Mouse (Mus musculus) hindbrain, embryonic 12.5 days (tissue): ENCODE measurements around the gene Rai14. TPM values are rescaled to one million over a fixed set of nuclear protein-coding genes. Genes with fewer than 3 reads are reported as not detected.

Experiments used
- ATAC-seq: fragments of 200-750 bp; cut with Nextera tagmentation; 2 replicates; pipeline ENCODE4 v1.8.0; 2017; ENCODE audit warnings: moderate TSS enrichment; ENCODE audit not compliant: low FRiP score
- H3K27ac ChIP-seq: fragments of 300-500 bp; sonication (generic); 2 replicates; pipeline ENCODE4 v1.5.1; 2016; ENCODE audit warnings: mild to moderate bottlenecking
- H3K27me3 ChIP-seq: fragments of 300-500 bp; sonication (generic); 2 replicates; pipeline ENCODE4 v1.6.1; 2016; ENCODE audit warnings: mild to moderate bottlenecking
- H3K36me3 ChIP-seq: fragments of 300-500 bp; sonication (generic); 2 replicates; pipeline ENCODE4 v1.6.1; 2016; ENCODE audit warnings: mild to moderate bottlenecking
- H3K4me1 ChIP-seq: fragments of 300-500 bp; sonication (generic); 2 replicates; pipeline ENCODE4 v1.6.1; 2016
- H3K4me2 ChIP-seq: fragments of 300-500 bp; sonication (generic); replicated peaks from 2 replicates; pipeline ENCODE4 v1.6.1; 2016; ENCODE audit warnings: mild to moderate bottlenecking
- H3K4me3 ChIP-seq: fragments of 300-500 bp; sonication (generic); 2 replicates; pipeline ENCODE4 v1.5.1; 2016; ENCODE audit warnings: mild to moderate bottlenecking
- H3K9ac ChIP-seq: fragments of 300-500 bp; sonication (generic); 2 replicates; pipeline ENCODE4 v1.6.1; 2016; ENCODE audit warnings: mild to moderate bottlenecking, moderate library complexity
- H3K9me3 ChIP-seq: fragments of 300-500 bp; sonication (generic); replicated peaks from 2 replicates; pipeline ENCODE4 v1.6.1; 2016; ENCODE audit warnings: mild to moderate bottlenecking
- WGBS: fragments of 180-500 bp; shearing (Covaris S2); methylation state at CpG from one replicate; pipeline ENCODE4 v1.1.7; 2016; 5-methylcytosine and 5-hydroxymethylcytosine counted together
- polyA plus RNA-seq: library from polyadenylated mRNA; unstranded; fragments of >200 nt; fragmentation: Nextera tagmentation; extraction: Ambion mirVana; gene quantifications from 2 replicates; pipeline ENCODE4 v1.2.1, GENCODE M21; 2016

Gene Rai14
- polyA plus RNA-seq, 1 experiment from 2014 or later: 64.9 TPM

DNA sequence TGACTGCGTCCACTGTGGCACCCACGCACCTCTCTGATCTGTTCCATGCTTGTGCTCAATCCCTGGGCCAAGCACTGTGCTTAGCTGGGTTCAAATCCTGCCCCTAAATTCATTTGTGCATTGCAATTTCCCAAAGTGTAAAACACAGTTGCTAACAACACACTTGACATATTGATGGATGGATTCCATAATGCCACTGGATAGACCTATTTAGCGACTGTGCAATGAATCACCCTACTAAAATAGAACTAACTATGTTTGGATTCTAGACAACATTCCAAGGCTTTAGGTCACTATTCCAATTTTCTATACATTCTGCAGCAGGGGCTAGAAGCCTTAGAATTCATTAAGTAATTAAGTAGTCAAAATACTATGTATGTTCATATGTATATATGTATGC lies 73.7 kb downstream of the Rai14 start:
- Histone ChIP-seq H3K4me2 (no peak overlapping the region), H3K9me3 (no peaks in the 10 kb centered on the region), H3K27me3 (no peaks in the 10 kb centered on the region), H3K4me3 (no peak overlapping the region), H3K36me3 (no peaks in the 10 kb centered on the region), H3K27ac (no peak overlapping the region), H3K9ac (no peak overlapping the region), H3K4me1 (peaks cover 18% of the 10 kb centered on the region)
- WGBS: 84% methylated on average over 3 of the region's 3 CpGs
- ATAC-seq: no peak; the same call in 1 of the 2 replicates

DNA sequence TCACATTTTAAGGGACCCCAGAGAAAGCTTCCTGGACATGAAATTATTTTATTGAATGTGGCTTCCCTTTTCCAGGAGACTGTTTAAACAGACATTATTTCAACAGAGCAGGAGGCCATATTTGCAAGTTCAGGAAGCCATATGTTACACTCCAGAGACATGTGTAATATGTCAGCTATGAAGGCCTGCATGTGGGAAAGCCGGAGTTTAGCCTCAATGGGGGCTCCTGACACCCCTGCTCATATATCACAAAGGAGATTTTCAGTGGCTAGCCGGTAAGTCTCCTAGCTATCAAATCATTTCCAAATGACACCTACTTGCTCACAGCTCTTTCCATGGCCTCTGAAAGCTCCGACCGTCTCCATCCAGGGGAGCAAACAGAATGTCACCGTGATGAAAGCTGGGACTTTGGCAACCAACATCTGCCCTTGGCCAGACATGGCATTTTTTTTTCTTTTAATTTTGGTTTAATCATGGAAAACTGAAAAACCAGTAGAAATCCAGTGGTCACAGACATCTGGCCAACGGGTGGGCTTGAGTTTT lies 77.1 kb downstream of the Rai14 start:
- peaks cover 20% of the 10 kb centered on the region for H3K4me1 ChIP-seq
- H3K4me2 ChIP-seq: no peak overlapping the region
- H3K27ac ChIP-seq: no peak overlapping the region
- no peak for ATAC-seq
- WGBS: 69% methylated on average over 6 of the region's 6 CpGs
- H3K36me3 ChIP-seq: 0 out of 2 replicates have a peak, but pooled peaks cover 5% of the 10 kb centered on the region
- no peak overlapping the region for H3K4me3 ChIP-seq
- no peaks in the 10 kb centered on the region for H3K9me3 ChIP-seq
- H3K9ac ChIP-seq: no peak overlapping the region
- no peaks in the 10 kb centered on the region for H3K27me3 ChIP-seq

DNA sequence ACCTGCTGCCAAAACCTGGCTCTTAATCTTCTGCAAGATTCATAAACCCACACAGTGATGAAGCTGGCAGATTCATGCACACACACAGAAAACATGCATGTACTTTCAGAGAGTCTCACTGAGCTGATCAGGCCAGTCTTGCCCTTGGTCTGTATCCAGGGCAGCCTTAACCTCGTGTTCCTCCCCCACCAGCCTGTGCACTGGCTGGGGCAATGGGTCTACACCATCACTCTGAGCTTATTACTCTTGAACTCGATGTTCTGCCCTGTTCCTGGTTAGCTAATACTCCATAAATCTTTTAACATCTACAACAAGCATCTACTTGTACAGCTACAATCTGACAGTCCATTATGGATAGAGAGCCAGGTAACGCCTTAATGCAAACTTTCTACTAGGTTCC lies 77.6 kb downstream of the Rai14 start:
- H3K27ac ChIP-seq: no peak overlapping the region
- H3K27me3 ChIP-seq: no peaks in the 10 kb centered on the region
- peaks cover 10% of the 10 kb centered on the region for H3K36me3 ChIP-seq
- peaks cover 18% of the 10 kb centered on the region for H3K4me1 ChIP-seq
- H3K9ac ChIP-seq: no peak overlapping the region
- 87% methylated on average over 3 of the region's 3 CpGs for WGBS
- no peak overlapping the region for H3K4me2 ChIP-seq
- no peak overlapping the region for H3K4me3 ChIP-seq
- no peaks in the 10 kb centered on the region for H3K9me3 ChIP-seq
- ATAC-seq: no peak

DNA sequence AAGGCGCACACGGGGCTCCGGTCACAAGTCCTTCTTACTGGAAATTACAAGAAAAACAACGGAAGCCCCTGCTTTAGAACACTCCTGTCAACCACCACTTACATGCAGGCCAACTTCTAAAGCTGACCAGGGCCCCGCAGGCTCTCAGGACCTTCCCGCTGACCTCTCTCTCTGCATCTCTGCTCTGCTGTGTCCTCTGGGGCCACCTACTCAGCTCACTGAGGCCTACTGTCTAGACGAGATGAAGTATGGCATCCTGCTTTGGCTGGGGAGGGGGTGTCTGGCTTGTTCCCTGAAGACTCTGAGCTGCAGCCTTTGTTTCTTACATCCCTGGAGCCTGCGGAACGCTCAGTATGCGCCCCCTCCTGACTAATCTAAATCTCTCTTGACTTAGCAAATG lies 79.3 kb downstream of the Rai14 start:
- H3K4me2 ChIP-seq: no peak overlapping the region
- H3K4me1 ChIP-seq: peaks cover 18% of the 10 kb centered on the region

DNA sequence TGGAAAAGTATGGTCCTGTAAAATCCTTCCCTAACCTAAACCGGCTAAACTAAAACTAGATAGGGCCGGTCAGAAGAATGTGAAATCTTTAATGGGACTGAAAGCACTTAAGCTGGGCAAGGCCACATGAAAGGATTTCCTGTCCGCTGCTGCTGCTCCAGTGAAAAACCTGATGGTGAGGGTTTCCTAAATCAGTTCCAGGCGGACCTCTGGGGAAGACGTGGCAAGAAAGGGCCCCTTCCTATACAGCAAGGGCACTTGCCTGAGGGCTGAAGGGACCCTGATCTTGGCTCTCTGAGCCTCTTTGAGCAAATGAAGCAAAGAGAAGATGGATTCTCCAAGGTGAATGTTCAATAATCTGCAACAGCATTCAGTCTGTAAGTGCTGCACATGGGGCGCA lies 80.2 kb downstream of the Rai14 start:
- WGBS: 53% methylated on average over 6 of the region's 6 CpGs
- no peak for ATAC-seq
- H3K4me2 ChIP-seq: no peak overlapping the region
- no peak overlapping the region for H3K4me3 ChIP-seq
- no peaks in the 10 kb centered on the region for H3K9me3 ChIP-seq
- H3K9ac ChIP-seq: no peak overlapping the region
- H3K36me3 ChIP-seq: peaks cover 10% of the 10 kb centered on the region
- no peaks in the 10 kb centered on the region for H3K27me3 ChIP-seq
- H3K4me1 ChIP-seq: peaks cover 18% of the 10 kb centered on the region
- peak overlapping the region; percentile 44 for H3K27ac ChIP-seq

More for the DNA sequence above, 79.3 kb downstream of the Rai14 start:
- peaks cover 10% of the 10 kb centered on the region for H3K36me3 ChIP-seq
- H3K9ac ChIP-seq: no peak overlapping the region
- H3K27me3 ChIP-seq: no peaks in the 10 kb centered on the region
- H3K9me3 ChIP-seq: no peaks in the 10 kb centered on the region
- peak; percentile 42; the same call in 1 of the 2 replicates for ATAC-seq
- H3K27ac ChIP-seq: peak overlapping the region; percentile 44; the same call in 1 of the 2 replicates
- WGBS: 40% methylated on average over 10 of the region's 10 CpGs
- no peak overlapping the region for H3K4me3 ChIP-seq

DNA sequence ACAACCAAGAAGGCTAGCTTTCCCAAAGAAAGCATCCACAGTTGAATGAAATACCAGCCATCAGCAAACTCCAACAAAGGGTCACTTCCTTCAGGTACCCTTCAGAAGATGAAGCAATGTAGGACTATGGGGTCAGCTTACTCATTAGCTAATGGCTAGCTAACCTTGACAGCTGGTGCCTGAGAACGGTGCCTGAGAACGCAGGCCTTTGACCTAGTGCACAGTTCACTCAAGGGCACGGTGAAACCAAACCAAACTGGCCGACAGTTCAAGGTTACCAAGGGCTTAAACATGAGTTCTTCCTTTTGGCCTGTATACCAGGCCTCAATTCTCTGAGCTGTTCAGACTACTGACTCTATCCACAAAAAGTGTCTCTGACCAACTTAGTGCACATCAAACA lies 81.0 kb downstream of the Rai14 start:
- no peak for ATAC-seq
- 80% methylated on average over 4 of the region's 4 CpGs for WGBS
- H3K27ac ChIP-seq: no peak overlapping the region

DNA sequence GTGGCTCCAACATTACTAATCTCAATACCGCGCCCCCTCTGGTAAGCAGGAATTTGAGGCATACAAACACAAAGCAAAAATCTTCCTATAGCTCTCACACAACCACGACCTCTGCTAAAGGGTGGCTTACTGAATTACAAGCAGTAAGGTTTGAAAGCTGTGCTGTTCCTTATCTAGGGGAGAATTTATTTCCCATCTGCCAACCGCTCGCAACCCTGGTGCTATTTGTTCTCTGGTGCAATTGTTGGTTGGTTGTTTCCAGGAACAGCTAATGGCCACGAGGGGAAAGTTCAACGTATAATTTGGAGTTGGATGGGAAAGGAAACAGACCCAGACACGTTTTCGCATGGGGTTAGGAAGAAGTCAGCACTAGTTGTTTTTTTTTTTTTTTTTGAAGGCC lies 81.8 kb downstream of the Rai14 start:
- Histone ChIP-seq H3K4me1 (peaks cover 18% of the 10 kb centered on the region), H3K4me3 (no peak overlapping the region), H3K9me3 (no peaks in the 10 kb centered on the region), H3K27me3 (no peaks in the 10 kb centered on the region), H3K27ac (no peak overlapping the region), H3K36me3 (peaks cover 10% of the 10 kb centered on the region), H3K9ac (no peak overlapping the region), H3K4me2 (no peak overlapping the region)
- 90% methylated on average over 9 of the region's 9 CpGs for WGBS
- ATAC-seq: no peak

More for the DNA sequence above, 81.0 kb downstream of the Rai14 start:
- Histone ChIP-seq H3K9ac (no peak overlapping the region), H3K9me3 (no peaks in the 10 kb centered on the region), H3K27me3 (no peaks in the 10 kb centered on the region), H3K4me1 (peaks cover 18% of the 10 kb centered on the region), H3K4me2 (no peak overlapping the region), H3K4me3 (no peak overlapping the region), H3K36me3 (peaks cover 10% of the 10 kb centered on the region)

DNA sequence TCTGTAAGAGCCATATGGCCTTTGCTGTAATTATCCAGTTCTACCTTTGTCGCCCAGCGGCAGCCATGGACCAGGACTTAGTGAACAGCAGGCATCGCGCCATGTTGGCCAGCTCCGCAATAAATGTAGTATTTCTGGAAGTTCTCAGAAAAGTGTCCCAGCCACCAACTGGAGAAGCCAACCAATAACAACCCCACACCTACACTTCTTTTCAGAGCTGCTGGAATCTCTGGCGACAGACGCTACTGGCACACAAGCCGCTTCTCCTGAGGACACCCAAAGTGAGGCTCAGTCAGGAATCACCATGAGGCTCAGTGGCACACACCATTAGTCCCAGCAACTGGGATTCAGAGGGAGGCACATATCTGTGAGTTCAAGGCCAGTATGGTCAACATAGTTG lies 82.4 kb downstream of the Rai14 start:
- ATAC-seq: no peak
- H3K9me3 ChIP-seq: no peaks in the 10 kb centered on the region
- peaks cover 18% of the 10 kb centered on the region for H3K4me1 ChIP-seq
- no peak overlapping the region for H3K9ac ChIP-seq
- H3K27me3 ChIP-seq: no peaks in the 10 kb centered on the region
- 97% methylated on average over 8 of the region's 8 CpGs for WGBS
- no peak overlapping the region for H3K4me3 ChIP-seq
- no peak overlapping the region for H3K4me2 ChIP-seq
- peaks cover 10% of the 10 kb centered on the region for H3K36me3 ChIP-seq
- H3K27ac ChIP-seq: no peak overlapping the region

DNA sequence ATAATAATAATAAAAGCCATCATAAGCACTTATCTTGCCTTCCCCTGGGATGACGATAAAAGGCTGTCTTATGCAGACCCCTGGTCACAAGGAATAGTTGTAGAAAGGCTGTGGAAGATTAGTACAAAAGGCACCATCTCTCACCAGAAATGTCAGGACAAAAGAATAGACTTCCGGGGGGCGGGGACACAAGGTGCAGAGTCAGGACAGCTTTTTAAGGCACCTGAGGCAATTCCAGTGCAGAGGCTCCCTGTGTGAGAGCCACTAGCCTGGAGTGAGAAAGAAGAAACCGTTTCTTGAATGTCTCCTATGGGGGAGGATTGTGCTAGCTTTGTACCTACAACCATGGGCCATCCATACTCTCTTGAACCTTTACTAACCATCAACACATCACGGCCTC lies 82.9 kb downstream of the Rai14 start:
- Histone ChIP-seq H3K27me3 (no peaks in the 10 kb centered on the region), H3K36me3 (peaks cover 10% of the 10 kb centered on the region), H3K9ac (no peak overlapping the region), H3K4me1 (peaks cover 19% of the 10 kb centered on the region), H3K4me2 (no peak overlapping the region), H3K27ac (no peak overlapping the region), H3K4me3 (no peak overlapping the region), H3K9me3 (no peaks in the 10 kb centered on the region)
- 89% methylated on average over 5 of the region's 5 CpGs for WGBS
- no peak for ATAC-seq

DNA sequence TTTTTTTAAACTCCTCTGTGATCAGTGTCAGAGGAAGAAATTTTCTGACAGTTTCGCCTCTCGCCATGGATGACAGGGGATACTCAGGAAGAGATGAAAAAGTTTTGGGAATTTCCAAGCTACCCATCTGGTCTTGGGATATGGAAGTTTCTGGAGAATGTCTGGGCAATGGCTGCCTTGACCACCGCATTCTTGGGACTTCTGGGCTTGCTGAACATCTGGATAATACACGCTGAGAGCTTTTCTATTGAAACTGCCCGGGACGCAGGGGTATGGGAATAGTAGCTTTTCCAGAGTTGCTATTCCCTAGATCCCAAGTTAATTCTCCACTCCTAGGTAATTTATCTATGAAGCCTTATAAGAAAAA lies 85.5 kb downstream of the Rai14 start:
- Histone ChIP-seq H3K9ac (no peak overlapping the region), H3K4me3 (no peak overlapping the region), H3K27me3 (no peaks in the 10 kb centered on the region), H3K27ac (no peak overlapping the region), H3K4me2 (no peak overlapping the region), H3K36me3 (peaks cover 10% of the 10 kb centered on the region), H3K4me1 (peaks cover 13% of the 10 kb centered on the region), H3K9me3 (no peaks in the 10 kb centered on the region)
- WGBS: 75% methylated on average over 6 of the region's 6 CpGs
- ATAC-seq: no peak

DNA sequence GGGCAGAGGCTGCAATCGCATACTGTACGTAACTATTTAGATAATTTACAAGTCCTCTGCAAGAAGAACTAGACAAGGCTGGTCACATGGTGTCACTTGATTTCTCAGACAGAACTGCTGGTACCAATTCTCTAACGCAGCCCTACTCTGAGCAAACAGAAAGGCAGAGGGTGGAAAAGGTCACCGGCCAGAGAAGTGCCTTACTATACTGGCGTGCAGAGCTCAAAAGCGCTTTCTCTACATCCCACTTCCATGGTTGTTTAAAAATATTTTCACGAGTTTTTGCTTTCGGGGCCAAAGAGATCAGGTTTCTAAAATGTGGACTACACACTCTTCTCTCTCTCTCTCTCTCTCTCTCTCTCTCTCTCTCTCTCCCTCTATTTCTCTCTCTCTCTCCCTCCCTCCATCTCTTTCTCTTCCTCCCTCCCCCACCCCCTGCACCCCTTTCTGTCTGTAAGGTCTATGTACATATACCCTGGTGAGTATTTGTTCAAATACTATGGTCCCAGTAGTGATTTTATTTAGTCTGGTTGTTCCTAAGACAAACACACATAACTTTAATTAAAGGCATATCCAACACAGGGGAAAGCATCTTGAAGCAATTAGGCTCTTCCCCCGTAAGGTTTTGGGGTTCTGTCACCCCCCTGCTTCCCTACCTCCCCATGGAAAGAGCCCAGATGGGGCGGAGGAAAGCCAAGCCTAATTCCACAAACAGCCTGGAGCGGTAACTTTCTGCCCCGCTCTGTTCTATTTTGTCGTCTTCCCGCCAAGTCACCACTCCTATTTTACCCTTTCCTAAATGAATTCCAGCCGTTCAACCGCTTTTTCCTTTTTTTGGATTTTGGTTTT lies 86.1 kb downstream of the Rai14 start:
- Histone ChIP-seq H3K9ac (no peak overlapping the region), H3K4me2 (no peak overlapping the region), H3K27me3 (no peaks in the 10 kb centered on the region), H3K9me3 (no peaks in the 10 kb centered on the region), H3K36me3 (peaks cover 10% of the 10 kb centered on the region), H3K4me3 (no peak overlapping the region), H3K27ac (peak overlapping the region; percentile 1; the same call in 1 of the 2 replicates), H3K4me1 (peaks cover 19% of the 10 kb centered on the region)
- ATAC-seq: no peak
- 75% methylated on average over 16 of the region's 16 CpGs for whole genome bisulfite sequencing

DNA sequence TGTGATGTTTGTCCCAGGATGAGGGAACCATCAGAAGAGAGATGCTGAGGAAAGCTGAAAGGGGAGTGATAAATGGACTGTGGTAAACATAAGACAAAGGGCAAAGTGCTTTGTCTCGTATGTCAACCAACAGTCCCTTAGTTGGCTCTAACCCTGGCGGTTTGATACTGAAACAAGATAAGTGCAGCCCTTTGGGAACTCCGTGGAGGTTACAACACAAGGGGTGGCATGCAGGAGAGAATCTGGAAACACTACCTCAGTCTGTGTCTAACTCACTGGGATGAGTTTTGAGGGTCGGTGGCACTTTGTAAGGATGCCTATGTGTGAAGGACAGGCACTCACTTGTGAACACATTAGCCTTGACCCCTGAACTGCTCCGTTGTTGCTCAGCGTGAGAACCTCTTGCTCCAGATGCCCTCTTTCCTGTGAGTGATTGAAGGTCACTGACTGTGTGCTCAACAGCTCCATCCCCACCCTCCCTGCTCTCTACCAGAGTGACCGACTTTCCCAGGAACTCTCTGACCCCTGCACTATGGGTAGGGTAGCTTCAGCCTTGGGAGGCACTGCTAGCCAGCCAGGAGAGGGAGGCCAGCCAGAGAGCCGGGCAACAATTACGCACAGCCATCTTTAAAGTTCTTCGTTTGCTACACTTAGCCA lies 90.7 kb downstream of the Rai14 start:
- H3K9ac ChIP-seq: no peak overlapping the region
- H3K27me3 ChIP-seq: no peaks in the 10 kb centered on the region
- H3K9me3 ChIP-seq: peaks cover 3% of the 10 kb centered on the region
- WGBS: 25% methylated on average over 10 of the region's 10 CpGs
- H3K4me3 ChIP-seq: no peak overlapping the region
- H3K27ac ChIP-seq: no peak overlapping the region
- peaks cover 19% of the 10 kb centered on the region for H3K4me1 ChIP-seq
- H3K4me2 ChIP-seq: no peak overlapping the region
- H3K36me3 ChIP-seq: peaks cover 3% of the 10 kb centered on the region; the same call in 1 of the 2 replicates
- ATAC-seq: peak; percentile 55; the same call in 1 of the 2 replicates
